Mouse (Mus musculus) urinary bladder, adult 2 months (tissue): ENCODE measurements around the gene 5730455P16Rik. TPM values are rescaled to one million over a fixed set of nuclear protein-coding genes. Genes with fewer than 3 reads are reported as not detected.
"Not testable (repeated sequence)": the region's sequence is repeated elsewhere in the genome, so short reads cannot be mapped to it uniquely, and the experiment has no call there.

Source experiments
- DNase-seq: peaks from one replicate; pipeline ENCODE4 v3.0.0; 2022; ENCODE audit warnings: low spot score
- polyA plus RNA-seq: library from polyadenylated mRNA; depleted of rRNA; stranded (reverse); fragments of >200 nt; gene quantifications from 2 replicates; pipeline ENCODE4 v1.2.3, GENCODE M21; 2012; rRNA removed

The 5730455P16Rik gene
- 8.4 and 9.6 TPM in 2 replicates for polyA plus RNA-seq

GRCm38 (mm10) chr11:80377712-80378451, at the start of gene 5730455P16Rik:
Gene 5730455P16Rik, minus strand, starts transcription at chr11:80378034.
- peak; percentile 67 for DNase-seq

GRCm38 (mm10) chr11:80426029-80426813, 48.4 kb upstream of the 5730455P16Rik start:
- not testable (repeated sequence) for DNase-seq

GRCm38 (mm10) chr11:80425247-80425778, 47.5 kb upstream of the 5730455P16Rik start:
- DNase-seq = no peak

GRCm38 (mm10) chr11:80424691-80425090, 46.9 kb upstream of the 5730455P16Rik start:
- no peak for DNase-seq

- DNase-seq = no peak
These were observed 43.7 kb upstream of the 5730455P16Rik start for GRCm38 (mm10) chr11:80421421-80422047.

GRCm38 (mm10) chr11:80420202-80420984, 42.6 kb upstream of the 5730455P16Rik start:
- no peak for DNase-seq

DNA sequence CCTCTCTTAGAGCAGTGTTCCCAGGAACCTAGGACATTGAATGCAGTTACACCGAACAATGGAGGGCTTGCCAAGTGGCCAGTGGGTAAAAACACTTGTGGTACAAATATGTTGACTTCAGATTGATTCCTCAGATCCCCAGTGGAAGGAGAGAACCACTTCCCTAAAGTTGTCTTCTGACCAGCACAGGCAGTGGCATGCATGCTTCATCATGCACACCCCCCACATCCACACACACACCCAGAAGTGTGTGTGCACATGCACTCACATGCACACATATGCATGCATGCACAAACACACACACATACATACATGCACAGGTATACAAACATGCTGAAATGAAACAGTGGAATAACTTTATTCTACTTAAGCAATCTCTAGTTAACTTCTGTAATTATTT, 41.9 kb upstream of the 5730455P16Rik start:
- DNase-seq = no peak

GRCm38 (mm10) chr11:80417085-80417484, 39.3 kb upstream of the 5730455P16Rik start:
- DNase-seq = no peak

DNA sequence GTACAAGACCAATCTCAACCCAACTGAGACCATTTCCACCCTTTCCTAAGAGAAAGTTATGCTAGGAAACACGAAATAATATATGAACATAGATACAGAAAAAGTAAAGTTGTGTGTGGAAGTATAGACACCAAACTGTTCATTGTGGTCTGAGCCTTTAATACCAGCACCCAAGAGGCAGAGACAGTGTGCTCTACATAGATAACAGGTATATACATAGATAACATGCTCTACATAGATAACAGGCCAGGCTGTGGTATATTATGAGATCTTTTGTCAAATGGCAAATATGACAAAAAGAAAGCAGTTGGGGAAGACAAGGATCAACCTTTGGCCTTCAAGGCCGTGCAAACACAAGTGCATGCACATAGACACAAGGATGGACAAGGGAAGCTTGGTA, 32.5 kb upstream of the 5730455P16Rik start:
- no peak for DNase-seq

DNA sequence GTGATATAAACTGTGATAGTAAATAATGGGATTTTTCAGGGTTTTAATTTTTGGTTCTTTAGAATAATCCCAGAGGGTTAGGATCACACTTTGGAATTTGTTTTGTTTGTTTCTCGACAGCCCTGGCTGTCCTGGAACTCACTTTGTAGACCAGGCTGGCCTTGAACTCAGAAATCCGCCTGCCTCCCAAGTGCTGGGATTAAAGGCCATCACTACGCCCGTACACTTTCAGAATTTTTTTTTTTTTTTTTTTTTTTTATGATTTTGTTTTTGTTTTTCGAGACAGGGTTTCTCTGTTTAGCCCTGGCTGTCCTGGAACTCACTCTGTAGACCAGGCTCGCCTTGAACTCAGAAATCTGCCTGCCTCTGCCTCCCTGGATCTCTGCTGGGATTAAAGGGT, 30.0 kb upstream of the 5730455P16Rik start:
- DNase-seq = not testable (repeated sequence)

- DNase-seq = no peak
These were observed 18.8 kb upstream of the 5730455P16Rik start for GRCm38 (mm10) chr11:80396617-80397016.

DNA sequence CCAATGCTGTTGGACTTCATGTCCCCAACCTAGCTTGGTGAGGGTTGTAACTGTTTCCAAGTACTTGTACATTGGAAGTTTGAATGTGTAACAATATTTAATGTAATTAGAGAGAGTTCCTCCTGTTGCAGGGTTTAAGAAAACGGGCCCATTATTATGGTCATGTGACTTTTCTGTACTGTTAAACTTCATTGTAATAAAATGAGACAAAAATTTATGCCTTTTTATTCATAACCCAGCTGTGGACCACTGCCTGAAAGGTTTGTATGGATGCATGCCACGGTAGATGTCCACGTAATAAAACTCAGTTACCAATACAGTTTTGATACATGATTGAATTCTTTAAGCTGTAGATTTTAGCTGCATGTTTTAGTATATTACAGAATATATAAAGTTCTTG, 18.1 kb upstream of the 5730455P16Rik start:
- DNase-seq = no peak

DNA sequence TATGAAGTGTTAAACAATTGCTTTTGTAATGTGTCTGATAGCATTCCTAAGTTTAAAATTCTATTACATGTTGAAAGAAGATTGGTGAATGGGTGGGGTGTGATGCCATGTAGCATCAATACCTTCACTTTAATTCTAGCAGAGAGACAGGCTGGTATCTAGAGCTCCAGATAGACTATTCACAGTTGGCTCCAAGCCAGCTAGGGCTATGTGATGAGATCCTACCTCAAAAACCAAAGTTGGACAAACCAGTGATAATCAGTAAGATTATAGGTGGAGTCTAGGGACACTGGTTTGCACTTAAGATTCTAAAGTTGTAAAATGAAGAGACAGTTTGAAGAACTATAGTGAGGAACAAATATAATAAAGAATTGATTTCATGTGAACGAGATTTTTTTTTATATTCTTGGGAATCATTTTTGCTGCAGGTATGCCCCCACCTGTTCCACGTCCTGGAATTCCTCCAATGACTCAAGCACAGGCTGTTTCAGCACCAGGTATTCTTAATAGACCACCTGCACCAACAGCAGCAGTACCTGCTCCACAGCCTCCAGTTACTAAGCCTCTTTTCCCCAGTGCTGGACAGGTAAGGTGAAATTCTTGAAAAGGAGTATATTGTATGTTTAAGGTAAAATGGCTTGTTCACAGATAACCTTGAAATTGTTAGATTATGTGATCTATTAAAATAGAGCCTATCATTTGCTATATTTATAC, 13.7 kb upstream of the 5730455P16Rik start:
- no peak for DNase-seq

DNA sequence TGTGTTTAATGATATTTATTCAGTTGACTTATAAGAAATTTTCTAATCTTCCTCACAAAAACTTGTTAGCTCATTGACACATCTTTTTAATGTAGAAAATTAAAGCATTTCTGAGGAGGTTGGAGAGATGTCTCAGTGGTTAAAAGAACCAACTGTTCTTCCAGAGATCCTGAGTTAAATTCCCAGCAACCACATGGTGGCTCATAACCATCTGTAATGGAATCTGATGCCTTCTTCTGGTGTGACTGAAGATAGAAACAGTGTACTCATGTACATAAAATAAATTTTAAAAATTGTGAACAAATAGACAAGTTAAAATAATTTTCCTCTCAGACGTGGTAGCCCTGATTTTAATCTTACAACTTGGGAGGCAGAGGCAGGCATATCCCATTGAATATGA, 12.1 kb upstream of the 5730455P16Rik start:
- no peak for DNase-seq

DNA sequence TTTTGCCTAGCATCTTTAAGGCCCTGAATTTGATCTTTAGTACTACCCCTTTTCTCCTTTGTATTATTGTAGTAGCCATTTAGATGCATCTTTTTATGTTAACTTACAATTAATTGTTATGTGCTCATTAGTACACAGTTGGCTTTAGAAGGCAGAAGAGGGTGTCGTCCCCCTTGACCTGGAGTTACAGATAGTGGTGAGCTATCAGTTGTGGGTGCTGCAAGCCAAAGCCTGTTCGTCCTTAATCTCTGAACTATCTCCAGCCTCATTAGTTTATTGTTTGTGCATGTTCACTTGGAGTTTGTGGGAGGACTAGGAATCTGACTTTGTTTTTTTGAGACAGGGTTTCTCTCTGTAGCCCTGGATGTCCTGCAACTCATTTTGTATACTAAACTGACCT, 9.0 kb upstream of the 5730455P16Rik start:
- no peak for DNase-seq

- DNase-seq = no peak
These were observed 7.2 kb upstream of the 5730455P16Rik start for GRCm38 (mm10) chr11:80385055-80385454.

DNA sequence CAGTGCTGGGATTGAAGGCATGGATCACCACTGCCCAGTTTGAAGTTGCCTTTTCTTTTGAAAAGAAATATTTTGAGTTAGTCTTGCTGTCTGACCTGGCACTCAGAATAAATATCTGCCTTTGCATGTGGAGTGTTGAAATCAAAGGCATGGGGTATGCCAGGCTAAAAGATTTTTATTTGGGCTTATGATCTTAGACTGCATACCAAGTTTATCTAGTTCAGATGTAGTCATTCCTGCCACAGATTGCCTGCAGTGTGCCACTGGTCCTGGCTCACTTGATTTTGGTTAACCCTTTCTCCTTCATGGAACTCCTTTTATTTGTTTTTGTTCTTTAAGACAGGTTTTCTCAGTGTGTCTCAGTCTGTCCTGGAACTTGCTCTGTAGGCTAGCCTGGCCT, 6.6 kb upstream of the 5730455P16Rik start:
- DNase-seq = no peak

- no peak for DNase-seq
These were observed 5.8 kb upstream of the 5730455P16Rik start for GRCm38 (mm10) chr11:80383626-80384046.

DNA sequence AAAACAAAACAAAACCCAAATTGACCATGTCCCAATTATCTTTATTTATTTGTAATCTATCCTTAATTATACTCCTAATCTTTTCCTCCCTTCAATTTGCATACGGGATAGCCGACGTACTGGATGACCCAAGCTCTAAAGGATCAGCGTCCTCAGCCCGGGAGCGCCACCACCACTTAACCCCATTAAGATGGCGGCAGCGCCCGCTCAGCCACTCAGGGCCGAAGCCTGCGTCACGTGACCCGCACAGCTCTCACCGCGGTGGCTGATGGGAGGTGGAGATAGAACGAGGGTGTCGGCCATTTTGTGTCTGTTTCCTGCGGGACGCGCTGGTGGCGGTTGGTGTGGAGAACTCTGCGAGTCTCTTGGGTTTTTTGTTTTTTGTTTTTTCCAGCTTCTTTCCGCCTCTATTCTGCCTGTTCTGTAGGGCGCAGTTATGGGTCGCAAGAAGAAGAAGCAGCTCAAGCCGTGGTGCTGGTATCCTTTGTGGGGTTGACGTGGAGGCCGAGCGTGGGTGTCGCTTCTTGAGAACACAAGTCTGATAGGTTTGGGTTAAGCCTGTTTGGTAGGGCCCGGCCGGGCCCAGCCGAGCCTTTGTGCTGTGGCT, 5.3 kb upstream of the 5730455P16Rik start, which contains the start of gene Zfp207:
Gene Zfp207, plus strand, starts transcription at position 261 of the 607 bp plus-strand sequence.
- DNase-seq = peak; percentile 92

DNA sequence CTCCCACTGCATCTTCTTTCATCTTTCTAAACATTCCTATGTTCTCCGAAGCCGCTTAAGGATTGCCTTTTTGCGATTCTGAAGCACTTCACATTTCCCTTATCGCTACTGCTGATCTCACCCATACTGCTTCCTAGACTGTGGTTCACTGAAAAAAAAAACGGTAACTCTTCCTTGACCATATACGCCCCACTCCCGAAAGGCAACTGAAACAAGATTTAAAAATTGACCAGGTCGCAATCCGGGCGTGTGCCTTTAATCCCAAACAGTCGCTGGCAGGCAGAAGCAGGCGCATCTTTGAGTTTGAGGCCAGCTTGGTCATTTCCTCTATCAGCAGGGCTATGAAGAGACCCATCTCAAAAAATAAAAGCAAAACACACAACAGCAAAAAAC, 4.8 kb upstream of the 5730455P16Rik start:
- no peak for DNase-seq
